Mouse (Mus musculus) gastrocnemius, postnatal 25 days (tissue): ENCODE data around the gene Gsdma2. TPM values are rescaled to one million over a fixed set of nuclear protein-coding genes. Genes with fewer than 3 reads are reported as not detected.
"Not testable (repeated sequence)": the region's sequence is repeated elsewhere in the genome, so short reads cannot be mapped to it uniquely, and the experiment has no call there.

Experiments
- DNase-seq: peaks from one replicate; pipeline ENCODE4 v3.0.0; 2022
- total RNA-seq, 2 experiments: library from RNA; stranded (reverse); gene quantifications; 1 replicate in 1 of 2; 2 replicates in 1 of 2; pipeline ENCODE4 v1.2.3; 2021

Gsdma2 gene
- total RNA-seq, 2 experiments from 2014 or later = not detected

DNA sequence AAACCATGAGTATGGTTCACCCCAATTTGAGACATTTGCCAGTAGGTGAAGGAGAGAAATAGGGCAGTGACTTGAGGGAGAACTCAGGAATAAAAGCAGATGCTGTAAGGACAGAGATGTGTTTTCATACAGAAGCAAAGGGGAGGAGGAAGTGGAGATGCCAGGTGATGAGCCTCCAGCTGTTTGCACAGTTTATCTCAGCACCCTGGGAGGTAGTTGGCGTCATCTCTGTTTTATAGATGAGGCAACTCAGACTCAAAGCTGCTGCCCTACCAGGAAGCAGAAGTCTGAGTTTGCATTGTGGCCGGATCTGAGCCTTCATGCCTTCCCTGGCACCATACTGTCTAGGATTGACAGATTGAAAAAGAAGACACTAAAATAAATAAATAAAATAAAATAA, 22.4 kb downstream of the Gsdma2 start:
- no peak for DNase-seq

DNA sequence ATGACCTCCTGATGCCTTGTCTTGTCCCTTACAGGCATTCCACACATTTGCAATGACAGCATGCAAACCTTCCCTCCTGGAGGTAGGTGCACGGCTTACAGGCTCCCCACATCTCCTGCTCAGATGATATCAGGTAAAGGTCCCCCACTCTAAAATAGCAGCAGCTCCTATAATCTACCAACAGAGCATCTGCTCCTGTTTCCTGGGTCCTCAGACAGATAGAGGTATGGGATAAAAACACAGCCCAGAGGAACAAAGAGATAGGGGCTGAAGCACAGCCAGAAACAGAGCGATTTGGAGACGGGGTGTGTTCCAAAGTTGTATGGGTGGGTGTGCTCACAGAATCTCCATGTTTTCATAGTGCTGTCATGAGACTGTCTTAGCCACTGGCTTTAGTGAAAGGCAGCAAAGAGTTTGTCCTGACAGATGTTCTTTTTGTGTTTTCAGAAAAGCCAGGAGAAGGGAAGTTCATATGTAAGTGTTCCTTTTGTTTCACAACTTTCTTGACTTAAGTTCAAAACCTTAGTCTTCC, 24.8 kb downstream of the Gsdma2 start:
- no peak for DNase-seq

DNA sequence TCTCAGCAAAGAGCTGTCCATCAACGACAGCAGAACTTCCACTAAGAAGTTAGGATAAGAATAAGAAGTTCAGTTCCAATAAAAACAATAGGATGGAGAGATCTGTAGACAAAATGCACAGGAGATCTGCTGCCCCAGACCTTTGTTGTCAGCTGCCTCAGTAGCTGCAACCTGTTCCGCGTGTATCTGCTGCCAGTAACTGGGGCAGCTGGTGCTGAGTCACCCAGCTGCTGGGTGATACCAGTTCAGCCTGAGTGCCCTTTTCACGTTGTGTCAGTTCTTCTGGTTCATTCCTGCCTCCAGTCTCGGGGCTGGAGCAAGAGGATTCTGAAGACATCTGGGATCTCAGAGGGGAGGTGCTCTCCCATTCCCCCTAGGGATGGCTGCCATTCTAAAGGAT, 25.3 kb downstream of the Gsdma2 start:
- DNase-seq = no peak

DNA sequence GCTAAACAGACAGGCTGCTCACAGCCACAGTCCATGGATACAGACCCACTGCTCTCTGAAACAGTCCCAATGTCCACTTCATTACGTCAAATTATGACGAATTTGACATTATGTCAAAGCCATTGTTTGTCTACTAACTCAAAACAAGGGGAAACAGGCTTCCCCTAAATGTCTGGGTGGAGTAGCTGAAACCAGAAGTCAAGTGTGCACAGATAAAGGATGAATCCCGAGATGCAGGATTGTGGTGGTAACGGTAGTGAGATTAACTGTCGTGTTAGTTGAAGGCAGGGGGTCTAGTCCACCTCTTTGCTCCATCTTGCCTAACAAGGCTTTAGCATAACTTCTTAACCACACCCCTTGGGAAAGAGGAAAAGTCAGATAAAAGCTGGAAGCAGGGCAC, 25.9 kb downstream of the Gsdma2 start:
- DNase-seq = no peak

DNA sequence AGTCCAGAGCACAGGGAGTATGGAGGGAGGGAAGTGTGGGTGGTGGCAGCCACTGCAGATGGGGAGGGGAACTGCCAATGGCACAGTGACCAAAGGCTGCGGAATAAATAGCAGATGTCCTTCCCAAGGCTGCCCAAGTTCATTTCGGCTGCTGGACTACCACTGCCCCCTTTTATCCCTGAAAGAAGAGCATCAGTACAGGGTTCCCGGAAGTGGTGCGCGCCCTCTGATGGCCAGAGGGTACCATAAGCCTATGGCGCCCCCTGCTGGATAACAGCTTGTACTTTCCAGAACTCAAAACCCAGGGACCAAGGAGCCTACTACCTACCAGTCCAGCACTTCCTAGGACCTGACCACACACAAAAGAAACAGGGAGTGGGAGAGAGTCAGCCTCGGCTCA, 26.6 kb downstream of the Gsdma2 start:
- peak; percentile 34 for DNase-seq

DNA sequence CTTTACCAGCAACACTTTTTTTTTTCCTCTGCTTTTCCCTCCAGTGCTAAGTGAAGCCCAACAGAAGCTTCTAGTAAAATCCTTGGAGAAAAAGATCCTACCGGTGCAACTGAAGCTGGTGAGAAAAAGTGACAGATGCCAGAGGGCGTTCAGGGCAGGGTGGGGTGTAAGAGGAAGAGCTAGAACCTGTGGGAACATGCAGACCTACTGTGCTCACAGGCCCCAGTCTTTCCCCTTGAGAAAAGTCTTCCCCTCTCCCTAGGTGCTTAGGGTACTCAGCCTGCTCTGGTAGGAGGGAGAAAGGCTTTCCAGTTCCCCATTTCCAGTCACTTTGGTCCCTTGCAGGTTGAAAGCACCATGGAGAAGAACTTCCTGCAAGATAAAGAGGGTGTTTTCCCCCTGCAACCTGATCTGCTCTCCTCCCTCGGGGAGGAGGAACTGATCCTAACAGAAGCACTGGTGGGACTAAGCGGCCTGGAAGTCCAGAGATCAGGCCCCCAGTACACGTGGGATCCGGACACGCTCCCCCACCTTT, 29.3 kb downstream of the Gsdma2 start:
- no peak for DNase-seq

DNA sequence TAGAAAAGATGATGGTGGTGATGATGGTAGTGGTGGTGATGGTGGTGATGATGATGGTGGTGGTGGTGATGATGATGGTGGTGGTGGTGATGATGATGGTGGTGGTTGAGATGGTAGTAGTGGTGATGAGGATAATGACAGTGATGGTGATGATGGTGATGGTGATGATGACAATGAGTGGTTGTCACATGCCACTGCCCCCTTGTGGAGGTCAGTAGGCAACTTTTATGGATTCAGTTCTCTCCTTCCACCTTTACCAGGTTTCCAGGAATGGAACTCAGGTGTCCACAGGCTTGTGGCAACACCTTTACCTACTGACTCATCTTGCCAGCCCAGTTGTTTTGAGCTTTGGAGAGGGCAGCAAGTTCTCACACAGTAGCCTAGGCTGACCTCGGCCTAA, 33.5 kb downstream of the Gsdma2 start:
- DNase-seq = no peak

DNA sequence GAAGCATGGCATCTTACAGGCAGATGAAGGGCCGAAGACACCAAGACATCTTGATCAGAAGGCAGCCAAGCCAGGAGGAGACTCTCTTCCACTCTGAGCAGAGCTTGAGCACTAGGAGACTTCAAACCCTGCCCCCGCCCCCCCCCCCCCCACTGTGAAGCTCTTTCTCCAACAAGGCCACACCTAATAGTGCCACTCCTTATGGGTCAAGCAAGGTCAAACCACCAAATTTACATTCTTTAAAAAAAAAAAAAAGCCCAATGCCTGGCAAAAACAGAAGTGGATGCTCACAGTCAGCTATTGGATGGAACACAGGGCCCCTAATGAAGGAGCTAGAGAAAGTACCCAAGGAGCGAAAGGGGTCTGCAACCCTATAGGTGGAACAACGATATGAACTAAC, 34.0 kb downstream of the Gsdma2 start:
- not testable (repeated sequence) for DNase-seq

DNA sequence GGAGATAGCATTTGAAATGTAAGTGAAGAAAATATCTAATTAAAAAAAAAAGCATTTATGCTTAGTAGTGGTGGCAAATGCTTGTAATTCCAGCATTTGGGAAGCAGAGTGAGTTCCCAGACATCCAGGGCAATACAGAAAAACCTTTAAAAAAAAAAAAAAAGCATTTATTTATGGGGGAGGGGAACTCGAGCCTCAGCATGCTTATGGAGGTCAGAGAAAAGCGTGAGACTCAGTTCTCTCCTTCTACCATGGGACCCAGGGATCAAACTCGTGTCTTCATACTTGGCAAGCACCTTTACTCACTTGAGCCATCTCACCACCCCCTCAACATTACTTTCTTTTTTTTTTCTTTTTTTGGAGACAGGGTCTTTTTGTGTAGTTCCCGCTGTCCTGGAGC, 34.6 kb downstream of the Gsdma2 start:
- DNase-seq = no peak

DNA sequence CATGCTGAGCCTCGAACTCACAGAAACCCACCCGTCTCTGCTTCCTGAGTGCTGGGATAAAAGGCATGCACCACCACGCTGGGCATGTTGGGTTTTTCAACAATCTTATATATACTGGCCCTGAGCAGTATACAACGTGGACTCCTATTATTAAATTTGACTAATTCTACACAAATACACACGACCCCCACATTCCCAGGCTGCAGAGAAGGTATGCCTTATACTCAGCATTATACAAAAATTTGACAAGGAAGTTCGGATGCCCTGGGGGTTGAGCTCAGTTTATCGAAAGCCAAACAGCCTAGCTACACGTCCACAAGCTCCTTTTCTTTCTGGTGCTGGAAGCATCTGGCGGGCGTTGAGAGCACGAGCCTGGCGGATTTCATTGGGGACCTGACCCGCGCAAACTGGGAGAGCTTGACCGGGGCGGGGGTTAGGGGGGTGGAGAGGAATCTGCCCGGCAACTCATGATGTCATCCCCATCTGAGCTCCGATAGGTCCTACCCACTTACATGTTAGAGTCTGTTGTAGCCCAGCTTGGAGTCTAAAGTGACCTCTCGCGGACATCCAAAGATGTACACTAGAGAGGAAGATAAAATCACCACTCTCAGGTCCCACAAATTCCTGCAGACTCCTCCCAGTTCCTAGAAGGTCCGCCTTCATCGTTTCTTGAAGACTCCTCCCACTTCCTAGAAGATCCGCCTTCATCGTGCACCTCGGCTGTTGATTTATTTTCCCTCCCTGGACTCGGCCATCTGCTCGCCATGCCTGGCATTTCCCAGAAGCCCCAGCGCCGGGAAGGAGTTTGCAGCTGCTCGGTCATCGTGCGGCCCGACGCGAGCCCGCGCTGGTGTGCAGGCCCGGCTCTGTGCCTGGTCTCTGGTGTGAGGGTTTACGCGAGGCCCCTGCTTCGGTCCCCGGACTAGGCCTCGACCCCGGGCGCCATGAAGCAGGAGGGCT, 35.5 kb downstream of the Gsdma2 start, which contains the start of gene Psmd3:
Gene Psmd3, plus strand, starts transcription at position 769 of the 960 bp plus-strand sequence.
- peak; percentile 96 for DNase-seq

DNA sequence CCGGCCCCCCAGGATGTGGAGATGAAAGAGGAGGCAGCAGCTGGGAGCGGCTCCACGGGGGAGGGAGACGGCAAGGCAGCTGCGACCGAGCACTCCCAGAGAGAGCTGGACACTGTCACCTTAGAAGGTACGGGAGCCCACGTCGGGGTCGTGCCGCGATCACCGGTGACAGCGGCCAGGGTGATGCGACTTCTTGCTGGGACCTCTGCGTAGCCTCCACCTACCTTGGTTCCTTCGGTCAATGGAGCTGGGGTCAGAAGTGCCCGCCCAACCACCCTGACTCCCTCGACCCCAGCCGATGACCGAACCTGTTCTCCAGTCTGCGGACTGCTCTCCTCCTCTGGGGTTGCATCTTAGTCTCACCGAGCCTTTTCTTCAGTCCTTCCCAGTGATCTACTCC, 36.3 kb downstream of the Gsdma2 start:
- no peak for DNase-seq

DNA sequence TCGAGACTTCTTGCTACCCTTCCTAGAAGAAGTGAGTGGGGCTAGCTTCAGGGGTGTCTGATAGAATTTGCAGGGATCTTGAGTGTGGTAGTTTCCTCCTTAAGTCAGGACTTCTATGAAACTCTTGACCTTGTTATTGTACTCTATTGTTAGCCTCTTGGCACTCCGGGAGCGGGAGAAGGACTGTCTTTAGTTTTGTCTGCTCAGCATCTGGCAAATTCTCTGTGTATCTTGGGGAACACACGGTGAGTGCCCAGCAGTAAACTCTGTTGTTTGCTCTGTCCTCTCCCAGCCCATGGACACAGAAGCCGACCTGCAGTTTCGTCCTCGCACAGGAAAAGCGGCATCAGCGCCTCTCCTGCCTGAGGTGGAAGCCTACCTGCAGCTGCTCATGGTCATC, 39.1 kb downstream of the Gsdma2 start:
- no peak for DNase-seq

DNA sequence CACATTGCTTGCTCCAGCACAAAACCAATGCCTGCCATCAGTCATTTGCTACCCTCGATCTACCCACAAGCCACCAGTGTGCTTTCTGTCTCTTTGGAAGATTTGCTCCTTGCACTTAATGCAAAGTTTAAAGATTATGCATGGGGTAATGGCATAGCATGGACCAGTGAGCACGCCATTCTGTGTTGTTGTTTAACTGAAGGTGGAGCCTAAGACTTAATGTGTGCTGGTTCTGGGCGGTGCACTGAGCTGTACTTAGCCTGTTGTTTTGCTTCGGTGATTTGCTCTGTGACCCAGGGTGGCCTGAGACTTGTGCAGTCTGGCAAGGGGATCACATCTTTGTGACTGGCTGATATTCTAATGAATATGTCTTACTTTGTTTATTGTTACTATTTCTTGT, 40.4 kb downstream of the Gsdma2 start:
- DNase-seq = no peak

DNA sequence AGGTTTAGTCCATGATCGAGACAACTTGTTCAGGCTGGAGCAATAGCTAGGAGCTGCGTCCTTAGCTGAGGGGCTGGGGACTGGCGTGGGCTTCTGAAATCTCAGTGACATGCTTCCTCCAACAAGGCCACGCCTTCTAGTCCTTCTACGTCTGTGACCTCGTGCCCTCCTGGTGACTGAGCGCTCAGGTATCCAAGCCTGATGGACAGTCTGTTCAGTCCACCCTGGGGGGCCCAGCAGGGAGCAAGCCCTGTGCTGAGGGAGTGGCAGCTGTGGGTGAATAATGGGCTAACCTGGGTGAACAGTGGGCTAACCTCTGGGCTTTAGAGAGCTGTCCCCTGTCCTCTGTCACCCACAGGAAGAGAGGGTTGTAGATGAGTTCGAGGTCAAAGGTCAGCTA, 41.5 kb downstream of the Gsdma2 start:
- DNase-seq = no peak

DNA sequence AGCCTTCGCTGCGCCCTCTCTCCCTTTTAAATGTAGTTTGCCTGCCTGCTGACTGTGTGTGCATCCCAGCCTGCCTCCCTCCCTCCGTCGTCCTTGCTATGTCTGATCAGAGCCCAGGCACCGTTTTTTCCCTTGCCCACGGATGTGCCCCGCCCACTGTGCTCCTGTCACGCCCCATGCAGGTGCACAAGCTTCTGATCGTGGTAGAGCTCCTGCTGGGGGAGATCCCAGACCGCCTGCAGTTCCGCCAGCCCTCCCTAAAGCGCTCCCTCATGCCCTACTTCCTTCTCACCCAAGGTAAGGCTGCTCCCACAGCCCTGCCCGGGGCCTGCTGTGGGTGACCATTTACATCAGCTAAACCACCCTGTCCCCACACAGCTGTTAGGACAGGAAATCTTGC, 46.6 kb downstream of the Gsdma2 start:
- DNase-seq = no peak

DNA sequence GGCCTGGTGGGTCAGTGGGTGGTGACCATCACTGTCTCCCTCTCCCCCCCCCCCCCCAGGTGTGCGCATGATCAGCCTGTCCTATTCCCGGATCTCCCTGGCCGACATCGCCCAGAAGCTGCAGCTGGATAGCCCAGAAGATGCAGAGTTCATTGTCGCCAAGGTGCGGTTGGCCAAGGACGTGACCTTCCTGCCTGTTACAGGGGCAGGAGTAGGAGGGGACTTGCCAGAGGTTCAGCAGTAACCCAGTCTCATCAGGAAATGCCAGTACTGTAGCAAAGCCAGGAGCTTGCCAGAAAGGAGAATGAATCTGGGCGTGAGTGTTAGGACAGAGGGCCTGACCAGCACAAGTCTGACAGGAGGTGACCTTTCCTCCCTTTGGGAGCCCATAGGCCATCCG, 47.2 kb downstream of the Gsdma2 start:
- DNase-seq = no peak

DNA sequence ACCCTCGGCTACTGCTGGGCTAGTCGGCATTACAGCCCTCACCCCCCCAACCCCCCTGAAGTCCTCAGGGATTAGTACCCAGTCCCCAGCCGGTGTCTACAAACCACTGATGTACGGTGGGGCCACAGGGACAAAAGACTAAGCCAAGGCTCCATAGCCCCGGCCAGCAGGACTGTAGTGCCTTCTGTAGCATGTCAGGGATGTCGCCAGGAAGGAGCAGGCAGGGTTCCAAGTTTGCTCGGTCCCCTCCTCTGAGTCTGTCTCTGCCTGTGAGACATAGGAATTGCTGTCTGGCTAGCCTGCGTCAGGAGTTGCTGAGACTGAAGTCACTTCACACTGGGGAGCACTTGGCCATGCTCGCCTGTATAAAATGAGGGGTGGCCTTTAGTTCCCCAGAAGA, 47.7 kb downstream of the Gsdma2 start:
- DNase-seq = no peak

DNA sequence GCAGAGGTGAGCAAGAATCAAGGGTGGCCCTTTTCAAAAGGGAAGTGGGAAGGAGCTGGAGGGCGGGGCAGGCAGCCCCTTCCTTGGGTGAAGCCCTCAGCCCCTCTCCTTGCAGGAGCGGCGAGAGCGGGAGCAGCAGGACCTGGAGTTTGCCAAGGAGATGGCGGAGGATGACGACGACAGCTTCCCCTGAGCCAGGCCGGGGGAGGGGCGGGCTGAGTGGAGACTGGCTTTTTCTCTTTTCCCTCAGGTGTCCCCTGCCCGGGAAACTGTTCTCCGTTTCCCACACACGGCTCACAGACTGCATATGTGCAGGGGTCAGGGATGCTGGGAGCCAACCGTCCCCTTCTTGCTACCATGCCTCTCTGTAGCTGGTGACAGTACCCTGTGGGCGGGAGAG, 48.8 kb downstream of the Gsdma2 start:
- no peak for DNase-seq

DNA sequence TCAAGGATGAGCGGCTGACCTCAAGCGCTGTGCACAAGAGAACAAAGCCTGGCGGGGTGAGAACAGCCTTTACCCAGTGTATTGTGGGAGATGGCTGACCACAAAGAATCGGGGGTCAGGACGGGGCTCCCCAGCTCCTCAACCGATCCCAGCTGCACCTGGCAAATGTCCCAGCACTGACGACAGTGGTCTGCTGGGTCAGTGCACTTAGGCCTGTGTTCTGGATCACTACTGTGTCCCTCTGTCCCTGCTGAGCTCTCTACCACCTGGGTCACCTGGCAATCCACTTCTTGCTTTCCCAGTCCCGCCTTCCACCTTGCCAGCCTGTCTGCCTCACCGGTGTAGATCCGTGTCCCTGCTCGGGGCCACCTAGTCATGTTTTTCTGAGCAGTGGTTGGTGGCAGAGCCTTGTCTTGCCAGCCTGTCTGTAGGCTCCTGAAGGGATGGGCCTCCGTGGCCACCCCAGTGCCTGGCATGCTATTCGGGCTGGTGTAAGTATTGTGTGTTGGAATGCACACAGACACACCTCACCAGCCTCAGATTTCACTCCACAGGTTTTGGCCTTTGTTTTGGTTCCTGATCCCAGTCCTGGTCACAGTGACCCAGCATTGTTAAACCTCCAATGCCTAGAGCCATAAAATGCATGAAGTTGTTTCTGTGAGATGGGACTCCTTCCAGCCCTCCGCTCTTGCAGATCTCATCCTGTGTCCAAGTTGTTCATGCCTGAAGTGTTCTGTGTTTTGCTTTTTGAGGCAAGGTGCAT, 50.1 kb downstream of the Gsdma2 start:
- DNase-seq = no peak

DNA sequence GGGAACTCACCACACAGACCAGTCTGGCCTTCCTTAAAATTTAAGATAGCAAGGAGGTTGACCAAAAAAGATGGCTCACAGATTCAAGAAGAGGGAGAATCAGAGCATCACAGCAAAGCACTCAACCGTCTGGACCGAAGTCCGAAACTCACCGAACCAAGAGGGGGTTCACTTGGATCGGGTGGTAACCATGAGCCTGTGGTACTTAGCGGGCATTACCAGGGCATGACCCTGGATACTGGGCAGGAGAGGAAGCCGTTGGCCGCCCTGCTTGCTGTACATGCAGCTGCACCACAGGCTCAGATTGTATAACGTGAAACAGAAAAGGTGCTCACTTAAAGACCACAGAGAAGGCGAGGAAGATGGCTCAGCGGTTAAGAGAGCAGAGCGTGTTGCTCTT, 50.7 kb downstream of the Gsdma2 start:
- no peak for DNase-seq

DNA sequence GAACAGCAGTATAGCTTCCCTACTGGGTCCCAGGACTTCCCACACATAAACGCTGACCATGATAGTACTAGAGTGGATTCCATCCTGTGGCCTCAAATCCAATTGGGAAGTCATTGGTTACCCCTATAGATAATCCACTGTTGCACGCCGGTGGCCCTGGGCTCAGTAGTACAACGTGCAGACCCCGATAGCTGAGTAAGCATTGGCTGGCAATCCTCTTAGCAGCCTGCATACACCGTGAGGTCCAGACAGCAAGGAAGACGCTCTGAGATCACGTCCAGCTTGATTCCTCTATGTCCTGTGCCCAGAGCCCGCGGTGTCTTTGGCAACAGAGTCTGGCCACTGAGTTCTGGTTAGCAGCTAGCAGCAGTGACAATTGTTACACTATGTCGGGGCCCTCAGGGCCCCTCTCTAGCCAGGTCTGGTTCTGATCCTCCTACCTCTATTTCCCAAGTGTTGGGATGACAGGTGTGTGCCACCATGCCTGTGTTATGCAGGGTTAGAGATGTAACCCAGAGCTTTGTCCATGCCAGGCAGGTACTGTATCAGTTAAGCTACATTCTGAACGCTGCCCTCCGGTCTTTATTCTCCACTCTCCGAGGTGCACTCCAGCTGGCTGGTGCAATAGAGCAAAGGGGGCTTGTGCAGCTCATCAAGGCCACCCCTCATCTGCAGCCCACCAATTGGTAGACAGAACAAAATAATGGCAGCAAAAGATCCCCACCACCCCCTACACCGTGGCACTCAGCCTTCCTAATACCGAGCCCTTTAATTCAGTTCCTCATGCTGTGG, 52.5 kb downstream of the Gsdma2 start:
- no peak for DNase-seq

DNA sequence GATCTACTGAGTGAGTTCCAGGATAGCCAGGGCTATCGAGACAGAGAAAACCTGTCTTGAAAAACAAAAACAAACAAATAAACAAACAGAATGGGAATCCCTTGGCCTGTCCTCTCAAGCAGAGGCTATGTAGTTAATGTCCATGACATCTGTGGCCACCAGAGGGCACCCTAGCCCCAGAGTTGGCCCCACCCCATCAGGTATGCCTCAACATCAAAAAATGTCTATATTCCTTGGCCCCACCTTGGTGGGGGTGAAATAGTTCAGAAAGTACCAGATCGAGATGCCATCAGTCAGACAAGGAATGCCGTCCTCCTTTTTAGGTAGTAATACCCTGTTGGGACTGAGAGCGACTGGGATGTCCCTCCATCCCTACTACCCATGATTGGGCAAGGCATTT, 53.4 kb downstream of the Gsdma2 start:
- no peak for DNase-seq
